Mouse (Mus musculus) hindbrain, embryonic 11.5 days (tissue): ENCODE results near the gene Ergic2. TPM values are rescaled to one million over a fixed set of nuclear protein-coding genes. Genes with fewer than 3 reads are reported as not detected.

Experiments
- ATAC-seq: fragments of 200-750 bp; cut with Nextera tagmentation; 2 replicates; pipeline ENCODE4 v1.8.0; 2017; ENCODE audit warnings: mild to moderate bottlenecking, moderate TSS enrichment, moderate library complexity; ENCODE audit not compliant: low FRiP score
- DNase-seq: peaks from one replicate; pipeline ENCODE4 v3.0.0-alpha.2; 2015; ENCODE audit warnings: low spot score
- H3K27ac ChIP-seq: fragments of 300-500 bp; sonication (generic); 2 replicates; pipeline ENCODE4 v1.5.1; 2014; ENCODE audit warnings: mild to moderate bottlenecking, low read depth, low read length
- H3K27me3 ChIP-seq: fragments of 300-500 bp; sonication (generic); 2 replicates; pipeline ENCODE4 v1.6.1; 2014; ENCODE audit warnings: mild to moderate bottlenecking, low read length, moderate library complexity, mixed read lengths; ENCODE audit not compliant: control insufficient read depth, insufficient read depth
- H3K36me3 ChIP-seq: fragments of 300-500 bp; sonication (generic); 2 replicates; pipeline ENCODE4 v1.6.1; 2014; ENCODE audit warnings: mild to moderate bottlenecking, low read length, moderate library complexity, mixed read lengths; ENCODE audit not compliant: control insufficient read depth, insufficient read depth
- H3K4me1 ChIP-seq: fragments of 300-500 bp; sonication (generic); replicated peaks from 2 replicates; pipeline ENCODE4 v1.6.1; 2014; ENCODE audit warnings: low read length, mixed read lengths; ENCODE audit not compliant: control insufficient read depth, insufficient read depth
- H3K4me2 ChIP-seq: fragments of 300-500 bp; sonication (generic); replicated peaks from 2 replicates; pipeline ENCODE4 v1.6.1; 2014; ENCODE audit warnings: mild to moderate bottlenecking, low read depth, low read length
- H3K4me3 ChIP-seq: fragments of 300-500 bp; sonication (generic); 2 replicates; pipeline ENCODE4 v1.5.1; 2014; ENCODE audit warnings: low read depth, low read length
- H3K9ac ChIP-seq: fragments of 300-500 bp; sonication (generic); 2 replicates; pipeline ENCODE4 v1.6.1; 2014; ENCODE audit warnings: low read depth, low read length
- H3K9me3 ChIP-seq: fragments of 300-500 bp; sonication (generic); 2 replicates; pipeline ENCODE4 v1.6.1; 2016; ENCODE audit warnings: low read length; ENCODE audit not compliant: control insufficient read depth
- WGBS: fragments of 180-500 bp; shearing (Covaris S2); extraction: QIAGEN DNeasy Blood & Tissue Kit; methylation state at CpG from one replicate; pipeline ENCODE4 v1.1.7; 2014; 5-methylcytosine and 5-hydroxymethylcytosine counted together
- polyA plus RNA-seq: library from polyadenylated mRNA; unstranded; fragments of >200 nt; fragmentation: Nextera tagmentation; extraction: Ambion mirVana; gene quantifications from 2 replicates; pipeline ENCODE4 v1.2.1, GENCODE M21; 2014

The Ergic2 gene
- polyA plus RNA-seq, 1 experiment from 2014 or later, result 261 TPM

GRCm38 (mm10) chr6:148248625-148249024 is 36.5 kb upstream of the Ergic2 start:
- Histone ChIP-seq H3K36me3 (no peaks in the 10 kb centered on the region), H3K4me2 (no peak overlapping the region), H3K9ac (no peak overlapping the region), H3K4me3 (no peak overlapping the region), H3K4me1 (no peaks in the 10 kb centered on the region), H3K27ac (no peak overlapping the region), H3K9me3 (no peaks in the 10 kb centered on the region), H3K27me3 (no peaks in the 10 kb centered on the region)
- peak; percentile 74 for DNase-seq
- no peak for ATAC-seq
- 67% methylated on average over 2 of the region's 2 CpGs for WGBS

- Histone ChIP-seq H3K9ac (no peak overlapping the region), H3K4me2 (no peak overlapping the region), H3K4me3 (no peak overlapping the region), H3K9me3 (no peaks in the 10 kb centered on the region), H3K27ac (no peak overlapping the region), H3K36me3 (no peaks in the 10 kb centered on the region), H3K27me3 (no peaks in the 10 kb centered on the region), H3K4me1 (no peaks in the 10 kb centered on the region)
- no peak for ATAC-seq
- DNase-seq, result no peak
- 74% methylated on average over 7 of the region's 7 CpGs for WGBS
Measured at GRCm38 (mm10) chr6:148246544-148246943, 34.4 kb upstream of the Ergic2 start.

- no peak for ATAC-seq
- WGBS, result 63% methylated on average over 1 of the region's 1 CpGs
- no peak overlapping the region for H3K4me2 ChIP-seq
- no peaks in the 10 kb centered on the region for H3K36me3 ChIP-seq
- no peaks in the 10 kb centered on the region for H3K4me1 ChIP-seq
- H3K27me3 ChIP-seq, result no peaks in the 10 kb centered on the region
- no peak overlapping the region for H3K4me3 ChIP-seq
- no peak overlapping the region for H3K27ac ChIP-seq
- H3K9me3 ChIP-seq, result no peaks in the 10 kb centered on the region
- no peak for DNase-seq
- no peak overlapping the region for H3K9ac ChIP-seq
Measured at GRCm38 (mm10) chr6:148244836-148245235, 32.7 kb upstream of the Ergic2 start.

GRCm38 (mm10) chr6:148242304-148242703 is 30.1 kb upstream of the Ergic2 start:
- Histone ChIP-seq H3K4me1 (no peaks in the 10 kb centered on the region), H3K4me3 (no peak overlapping the region), H3K27me3 (no peaks in the 10 kb centered on the region), H3K9me3 (no peaks in the 10 kb centered on the region), H3K4me2 (no peak overlapping the region), H3K9ac (no peak overlapping the region), H3K36me3 (no peaks in the 10 kb centered on the region), H3K27ac (no peak overlapping the region)
- no peak for ATAC-seq
- 61% methylated on average over 3 of the region's 3 CpGs for WGBS
- no peak for DNase-seq

GRCm38 (mm10) chr6:148241685-148242084 is 29.5 kb upstream of the Ergic2 start:
- Histone ChIP-seq H3K9me3 (no peaks in the 10 kb centered on the region), H3K4me3 (no peak overlapping the region), H3K27me3 (no peaks in the 10 kb centered on the region), H3K36me3 (no peaks in the 10 kb centered on the region), H3K27ac (no peak overlapping the region), H3K9ac (no peak overlapping the region), H3K4me2 (no peak overlapping the region), H3K4me1 (no peaks in the 10 kb centered on the region)
- 95% methylated on average over 5 of the region's 5 CpGs for WGBS
- ATAC-seq (no peak), DNase-seq (no peak)

- no peak overlapping the region for H3K4me2 ChIP-seq
- no peaks in the 10 kb centered on the region for H3K4me1 ChIP-seq
- H3K4me3 ChIP-seq, result no peak overlapping the region
- DNase-seq (no peak), ATAC-seq (no peak)
- H3K9ac ChIP-seq, result no peak overlapping the region
- H3K36me3 ChIP-seq, result no peaks in the 10 kb centered on the region
- no peak overlapping the region for H3K27ac ChIP-seq
- H3K27me3 ChIP-seq, result no peaks in the 10 kb centered on the region
- WGBS, result 83% methylated on average over 1 of the region's 1 CpGs
- no peaks in the 10 kb centered on the region for H3K9me3 ChIP-seq
Measured at GRCm38 (mm10) chr6:148239311-148239710, 27.1 kb upstream of the Ergic2 start.

- no peak for DNase-seq
- Histone ChIP-seq H3K4me1 (no peaks in the 10 kb centered on the region), H3K9me3 (no peaks in the 10 kb centered on the region), H3K27ac (no peak overlapping the region), H3K9ac (no peak overlapping the region), H3K27me3 (no peaks in the 10 kb centered on the region), H3K4me3 (no peak overlapping the region), H3K4me2 (no peak overlapping the region), H3K36me3 (no peaks in the 10 kb centered on the region)
- ATAC-seq, result no peak
- 58% methylated on average over 5 of the region's 5 CpGs for WGBS
Measured at GRCm38 (mm10) chr6:148237453-148237852, 25.3 kb upstream of the Ergic2 start.

- Histone ChIP-seq H3K9me3 (no peaks in the 10 kb centered on the region), H3K4me1 (no peaks in the 10 kb centered on the region), H3K4me2 (no peak overlapping the region), H3K27me3 (no peaks in the 10 kb centered on the region), H3K4me3 (no peak overlapping the region), H3K36me3 (no peaks in the 10 kb centered on the region), H3K9ac (no peak overlapping the region), H3K27ac (no peak overlapping the region)
- ATAC-seq (no peak), DNase-seq (no peak)
- WGBS, result 93% methylated on average over 3 of the region's 3 CpGs
Measured at GRCm38 (mm10) chr6:148234105-148234828, 22.1 kb upstream of the Ergic2 start.

- Histone ChIP-seq H3K4me3 (no peak overlapping the region), H3K4me1 (no peaks in the 10 kb centered on the region), H3K36me3 (no peaks in the 10 kb centered on the region), H3K9ac (no peak overlapping the region), H3K27me3 (no peaks in the 10 kb centered on the region), H3K27ac (no peak overlapping the region), H3K4me2 (no peak overlapping the region), H3K9me3 (no peaks in the 10 kb centered on the region)
- ATAC-seq (no peak), DNase-seq (no peak)
- WGBS, result 65% methylated on average over 3 of the region's 3 CpGs
Measured at GRCm38 (mm10) chr6:148227542-148227941, 15.4 kb upstream of the Ergic2 start.
